Mouse (Mus musculus): Measurements from ENCODE around the gene Map3k5.
"Not testable (repeated sequence)": the region's sequence is repeated elsewhere in the genome, so short reads cannot be mapped to it uniquely, and the experiment has no call there.

The Map3k5 gene

GRCm38 (mm10) chr10:19966597-19966996, 32.3 kb downstream of the Map3k5 start:
- no peak for DNase-seq (ENCODE audit: low spot score)

GRCm38 (mm10) chr10:19968445-19968844, 34.2 kb downstream of the Map3k5 start:
- no peak for DNase-seq (ENCODE audit: low spot score)

- DNase-seq (ENCODE audit: low spot score) = no peak
These were observed 35.7 kb downstream of the Map3k5 start for GRCm38 (mm10) chr10:19969831-19970460.

DNA sequence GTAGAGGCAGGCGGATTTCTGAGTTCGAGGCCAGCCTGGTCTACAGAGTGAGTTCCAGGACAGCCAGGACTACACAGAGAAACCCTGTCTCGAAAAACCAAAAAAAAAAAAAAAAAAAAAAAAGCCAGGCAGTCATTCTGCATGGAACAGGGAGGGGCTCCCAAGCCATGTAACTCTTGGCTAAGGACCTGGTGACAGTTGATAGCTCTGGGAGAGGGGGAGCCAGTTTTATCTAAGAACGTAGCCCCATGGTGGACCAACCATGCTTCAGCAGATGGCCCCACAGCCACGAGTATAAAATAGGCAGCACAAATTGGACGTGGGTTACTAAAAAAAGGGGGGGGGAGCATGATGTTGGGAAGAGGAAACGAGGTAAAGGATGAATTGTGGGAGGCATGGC, 37.2 kb downstream of the Map3k5 start:
- DNase-seq (ENCODE audit: low spot score) = not testable (repeated sequence)

GRCm38 (mm10) chr10:19973321-19974108, 39.2 kb downstream of the Map3k5 start:
- DNase-seq (ENCODE audit: low spot score) = no peak

GRCm38 (mm10) chr10:19977557-19977956, 43.3 kb downstream of the Map3k5 start:
- DNase-seq (ENCODE audit: low spot score) = no peak

- no peak for DNase-seq (ENCODE audit: low spot score)
These were observed 44.5 kb downstream of the Map3k5 start for GRCm38 (mm10) chr10:19978662-19979199.

GRCm38 (mm10) chr10:19987736-19988135, 53.5 kb downstream of the Map3k5 start:
- no peak for DNase-seq (ENCODE audit: low spot score)

DNA sequence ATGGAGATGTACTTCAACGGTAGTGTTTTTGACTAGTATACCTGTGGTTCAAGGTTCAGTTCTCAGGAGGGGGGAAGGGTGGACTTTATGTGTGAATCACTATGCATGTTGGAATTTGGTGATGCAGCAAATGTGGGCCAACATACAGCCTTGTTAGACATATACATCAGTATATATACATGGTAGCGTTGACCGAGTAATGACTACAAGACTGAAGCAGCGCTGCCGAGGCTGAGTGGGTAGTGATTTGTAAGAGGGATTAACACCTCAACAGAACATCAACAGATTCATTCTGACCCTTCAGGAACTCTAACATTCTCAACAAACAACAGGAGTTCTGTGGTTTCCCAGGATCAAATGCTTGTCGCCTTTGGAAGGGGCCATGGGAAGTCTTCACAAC, 55.7 kb downstream of the Map3k5 start:
- DNase-seq (ENCODE audit: low spot score) = no peak

GRCm38 (mm10) chr10:19990638-19991037, 56.4 kb downstream of the Map3k5 start:
- no peak for DNase-seq (ENCODE audit: low spot score)

DNA sequence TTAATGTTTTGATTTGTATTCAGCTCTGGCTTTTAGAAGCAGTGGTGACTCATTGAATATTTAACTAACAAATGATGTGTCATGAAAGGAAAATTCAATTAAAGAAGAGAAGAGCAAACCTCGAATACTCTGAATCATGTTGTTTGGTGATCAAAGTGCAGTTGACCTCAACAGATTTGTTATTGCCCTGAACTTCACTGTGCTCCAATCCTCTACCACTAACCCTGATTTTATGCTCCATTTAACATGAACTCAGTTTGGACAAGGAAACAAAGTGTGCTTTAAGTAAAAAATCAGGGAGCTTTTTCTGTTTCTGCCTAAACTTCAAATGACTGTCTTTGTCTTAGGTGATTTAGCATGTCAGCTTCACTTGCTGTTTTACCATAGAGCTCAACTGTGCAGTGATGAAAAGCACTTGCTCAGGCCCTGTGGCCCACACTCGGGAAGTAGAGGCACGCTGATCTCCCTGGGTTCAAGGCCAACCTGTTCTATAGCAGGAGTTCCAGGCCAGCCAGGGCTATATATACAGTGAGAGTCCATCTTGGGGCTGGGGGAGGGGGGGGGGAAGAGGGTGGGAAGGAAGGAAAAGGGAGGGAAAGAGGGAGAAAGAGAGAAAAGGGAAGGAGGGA, 57.1 kb downstream of the Map3k5 start:
- DNase-seq (ENCODE audit: low spot score) = no peak

DNA sequence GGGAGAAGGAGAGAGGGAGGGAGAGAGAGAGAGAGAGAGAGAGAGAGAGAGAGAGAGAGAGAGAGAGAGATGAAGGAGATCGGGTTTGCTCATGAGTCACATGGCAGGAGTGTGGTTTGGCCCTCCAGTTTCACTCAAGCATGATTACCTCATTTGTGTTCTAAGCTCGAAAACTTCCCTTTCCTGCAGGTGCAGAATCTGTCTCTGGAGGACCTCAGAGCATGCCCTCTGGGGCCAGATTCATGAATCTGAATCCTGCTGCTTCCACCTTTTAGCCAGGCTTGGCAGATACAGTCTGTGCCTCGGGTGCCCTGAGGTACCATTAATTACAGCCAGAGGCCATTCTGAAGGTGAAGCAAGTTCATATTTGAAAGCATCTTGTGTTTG, 57.6 kb downstream of the Map3k5 start:
- DNase-seq (ENCODE audit: low spot score) = no peak

- DNase-seq (ENCODE audit: low spot score) = no peak
These were observed 60.5 kb downstream of the Map3k5 start for GRCm38 (mm10) chr10:19994469-19995450.

DNA sequence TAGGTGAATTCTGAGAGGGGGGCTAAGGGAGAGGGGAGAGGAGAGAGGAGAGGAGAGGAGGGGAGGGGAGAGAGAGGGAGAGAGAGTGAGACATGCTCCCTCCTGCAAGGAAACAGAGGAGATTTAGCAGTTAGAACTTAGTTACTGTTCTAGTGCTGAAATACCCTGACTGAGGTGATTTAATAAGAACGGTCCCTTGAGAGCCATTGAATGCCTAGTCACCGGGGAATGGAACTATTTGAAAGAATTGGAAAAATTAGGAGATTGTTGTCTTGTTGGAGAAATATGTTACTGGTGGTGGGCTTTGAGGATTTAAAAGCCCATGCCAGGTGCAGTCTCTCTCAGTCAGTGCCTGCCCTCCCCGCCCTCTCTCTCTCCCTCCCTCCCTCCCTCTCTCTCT, 61.9 kb downstream of the Map3k5 start:
- DNase-seq (ENCODE audit: low spot score) = no peak

DNA sequence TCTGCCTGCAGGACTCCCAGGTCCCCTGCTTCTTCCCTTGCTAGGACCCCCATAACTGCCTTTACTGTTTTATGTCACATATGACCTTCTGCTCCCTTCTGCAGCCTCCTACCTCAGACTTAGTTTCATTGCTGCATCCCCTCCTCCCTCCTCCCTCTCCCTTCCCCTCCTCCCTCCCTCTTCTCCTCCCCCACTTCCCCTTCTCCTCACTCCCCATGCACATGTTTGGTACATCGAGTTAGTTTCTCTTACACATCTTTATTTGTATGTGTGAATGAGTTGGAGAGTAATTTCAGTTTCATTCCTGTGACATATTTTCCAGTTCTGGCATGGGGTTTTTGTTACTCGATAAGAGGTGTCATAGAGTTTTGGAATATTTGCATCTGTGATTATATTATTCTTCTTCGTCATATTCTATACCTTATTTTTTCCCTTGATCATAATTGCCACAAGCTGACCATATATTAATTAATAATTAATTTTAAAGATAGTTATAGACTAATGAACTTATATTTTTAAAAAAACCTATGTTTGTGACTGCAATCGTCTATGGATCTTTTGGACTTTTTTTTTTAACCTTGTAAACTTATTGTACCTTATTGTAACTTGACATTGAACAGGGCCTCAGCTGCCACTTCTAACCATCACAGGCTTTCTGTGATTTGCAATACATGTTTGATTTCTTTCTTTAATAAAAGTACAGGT, 65.6 kb downstream of the Map3k5 start:
- DNase-seq (ENCODE audit: low spot score) = no peak

GRCm38 (mm10) chr10:20000408-20000770, 66.1 kb downstream of the Map3k5 start:
- no peak for DNase-seq (ENCODE audit: low spot score)

- DNase-seq (ENCODE audit: low spot score) = no peak
These were observed 67.7 kb downstream of the Map3k5 start for GRCm38 (mm10) chr10:20001990-20002389.

DNA sequence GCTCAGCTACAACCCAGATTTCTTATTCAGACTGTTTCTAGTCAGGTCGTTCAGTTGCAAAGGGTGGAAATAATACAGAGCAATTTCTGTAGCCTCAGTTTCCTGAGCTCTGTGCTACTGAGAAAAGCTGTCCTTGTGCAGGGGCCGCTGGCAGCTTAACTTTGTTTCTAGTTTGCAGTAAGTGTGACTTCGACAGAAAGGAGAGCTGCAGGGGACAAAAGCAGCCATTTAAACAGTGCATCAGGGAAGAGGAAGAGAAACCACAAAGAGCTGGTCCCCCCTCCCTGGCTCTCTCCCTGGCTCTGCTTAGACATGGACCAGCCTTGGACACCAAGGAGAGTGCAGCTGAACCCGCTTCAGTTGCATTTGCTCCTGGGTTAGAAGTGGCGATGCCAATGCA, 68.7 kb downstream of the Map3k5 start:
- no peak for DNase-seq (ENCODE audit: low spot score)

GRCm38 (mm10) chr10:20004786-20005185, 70.5 kb downstream of the Map3k5 start:
- no peak for DNase-seq (ENCODE audit: low spot score)

DNA sequence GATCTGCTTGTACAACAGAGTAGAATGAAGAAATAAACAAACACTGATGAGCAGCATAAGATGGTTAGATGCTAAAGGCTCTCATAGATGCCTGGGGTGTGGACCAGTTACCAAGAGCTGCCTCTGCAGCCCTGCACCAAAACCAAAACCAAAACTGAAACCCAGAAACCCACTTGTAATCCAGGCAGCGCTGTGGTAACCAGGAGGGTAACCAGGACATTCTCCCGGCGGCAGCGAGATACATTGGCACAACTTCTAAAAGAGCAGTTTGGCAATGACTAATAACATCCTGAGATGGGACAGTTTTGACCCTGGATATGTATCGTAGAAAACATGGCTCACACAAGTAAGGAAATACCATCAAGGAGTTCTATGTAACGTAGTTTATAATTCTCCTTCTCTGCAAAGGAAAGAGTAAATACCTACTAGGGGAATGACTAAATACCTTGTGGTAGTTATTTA, 71.2 kb downstream of the Map3k5 start:
- no peak for DNase-seq (ENCODE audit: low spot score)
